Mouse (Mus musculus): ENCODE data around the gene Spred2.

- TF ChIP-seq CTCF (IDR thresholded peaks at IDR 0.05; ENCODE audit: insufficient read depth, low read depth, low read length) (no peak), POLR2A (IDR thresholded peaks at IDR 0.05; ENCODE audit: insufficient read depth, low read depth, low read length) (no peak)
These were observed 17.8 kb downstream of the Spred2 start for GRCm38 (mm10) chr11:19941978-19942377.
